Mouse (Mus musculus): ENCODE data around the gene Kctd7. TPM values are rescaled to one million over a fixed set of nuclear protein-coding genes. Genes with fewer than 3 reads are reported as not detected.

Kctd7 gene
- polyA plus RNA-seq, 1 experiment from 2014 or later: 5.7 TPM

DNA sequence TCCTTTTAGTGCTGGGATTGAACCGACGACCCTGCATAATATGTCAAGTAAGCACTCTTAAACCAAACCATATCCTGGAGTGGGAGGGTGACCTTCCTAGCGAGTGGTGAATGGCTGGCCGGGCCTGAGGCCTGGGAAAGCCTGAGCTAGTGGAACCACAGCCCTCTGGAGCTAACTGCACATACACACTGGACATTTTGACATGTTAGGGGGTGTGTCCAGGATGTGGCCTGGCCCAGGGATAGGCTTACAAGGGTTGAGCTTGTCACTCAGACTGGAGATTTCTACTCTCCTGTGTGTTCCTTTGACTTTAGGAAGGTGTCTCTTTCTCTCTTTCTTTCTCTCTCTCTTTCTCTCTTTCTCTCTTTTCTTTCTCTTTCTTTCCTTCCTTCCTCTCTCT is 13.9 kb downstream of the Kctd7 start:
- H3K27ac ChIP-seq (ENCODE audit: low read depth, low read length): no peak overlapping the region
- no peak overlapping the region for H3K4me2 ChIP-seq (replicated peaks; ENCODE audit: low read depth, low read length)
- no peak overlapping the region for H3K9ac ChIP-seq (ENCODE audit: low read depth, low read length)
- WGBS: 77% methylated on average over 4 of the region's 4 CpGs
- H3K9me3 ChIP-seq (ENCODE audit: control insufficient read depth, low read length): no peaks in the 10 kb centered on the region
- no peak for ATAC-seq (ENCODE audit: low FRiP score)
- no peak for DNase-seq (ENCODE audit: low spot score)
- H3K4me3 ChIP-seq (ENCODE audit: low read depth, low read length): no peak overlapping the region
- no peaks in the 10 kb centered on the region for H3K4me1 ChIP-seq (replicated peaks; ENCODE audit: control insufficient read depth, insufficient read depth, low read length)
- H3K36me3 ChIP-seq (ENCODE audit: control insufficient read depth, insufficient read depth, low read length): no peaks in the 10 kb centered on the region
- H3K27me3 ChIP-seq (ENCODE audit: control insufficient read depth, insufficient read depth, low read length): no peaks in the 10 kb centered on the region

DNA sequence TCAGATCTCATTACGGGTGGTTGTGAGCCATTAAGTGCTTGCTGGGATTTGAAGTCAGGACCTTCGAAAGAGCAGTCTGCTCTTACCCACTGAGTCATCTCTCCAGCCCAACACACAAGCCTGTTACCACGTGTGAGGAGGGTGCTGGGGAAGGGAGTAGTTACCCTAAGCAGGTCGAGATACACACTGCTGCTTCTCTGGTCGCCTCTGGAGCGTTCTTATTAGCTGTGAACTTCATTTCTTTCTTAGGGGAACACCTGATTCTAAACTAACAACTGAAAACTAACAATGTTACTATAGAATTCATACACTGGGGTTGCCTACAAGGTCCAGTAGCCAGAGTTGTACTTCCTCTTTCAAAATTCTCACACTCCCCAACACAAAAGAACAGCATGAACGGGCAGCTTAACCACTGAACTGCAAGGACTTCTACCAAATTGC is 15.1 kb downstream of the Kctd7 start:
- no peak overlapping the region for H3K9ac ChIP-seq (ENCODE audit: low read depth, low read length)
- WGBS: 68% methylated on average over 7 of the region's 7 CpGs
- ATAC-seq (ENCODE audit: low FRiP score) (no peak), DNase-seq (ENCODE audit: low spot score) (no peak)
- no peak overlapping the region for H3K27ac ChIP-seq (ENCODE audit: low read depth, low read length)
- no peaks in the 10 kb centered on the region for H3K4me1 ChIP-seq (replicated peaks; ENCODE audit: control insufficient read depth, insufficient read depth, low read length)
- H3K27me3 ChIP-seq (ENCODE audit: control insufficient read depth, insufficient read depth, low read length): no peaks in the 10 kb centered on the region
- no peaks in the 10 kb centered on the region for H3K36me3 ChIP-seq (ENCODE audit: control insufficient read depth, insufficient read depth, low read length)
- no peak overlapping the region for H3K4me2 ChIP-seq (replicated peaks; ENCODE audit: low read depth, low read length)
- H3K9me3 ChIP-seq (ENCODE audit: control insufficient read depth, low read length): no peaks in the 10 kb centered on the region
- H3K4me3 ChIP-seq (ENCODE audit: low read depth, low read length): no peak overlapping the region

DNA sequence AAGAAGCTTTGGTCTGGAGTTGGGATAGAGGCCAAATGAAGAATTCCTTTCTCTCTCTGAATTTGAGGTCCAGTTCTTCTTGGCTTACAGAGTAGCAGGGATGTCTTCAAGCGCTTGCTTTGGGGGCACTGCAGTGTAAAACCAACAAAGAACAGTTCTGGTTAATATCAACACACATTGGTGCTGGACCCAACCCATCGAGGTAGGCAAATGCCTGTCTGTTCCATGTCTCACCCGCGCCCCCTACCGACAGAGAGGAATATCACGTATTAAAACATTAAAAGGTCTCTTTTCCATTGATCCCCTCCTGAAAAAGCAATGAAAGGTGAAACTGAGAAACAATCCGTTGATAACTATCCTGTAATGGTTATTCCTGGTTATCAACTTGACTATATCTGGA is 19.0 kb downstream of the Kctd7 start:
- peak; percentile 85 for DNase-seq (ENCODE audit: low spot score)
- Histone ChIP-seq H3K36me3 (ENCODE audit: control insufficient read depth, insufficient read depth, low read length) (no peaks in the 10 kb centered on the region), H3K4me3 (ENCODE audit: low read depth, low read length) (no peak overlapping the region), H3K9me3 (ENCODE audit: control insufficient read depth, low read length) (no peaks in the 10 kb centered on the region), H3K4me2 (replicated peaks; ENCODE audit: low read depth, low read length) (no peak overlapping the region), H3K27ac (ENCODE audit: low read depth, low read length) (no peak overlapping the region), H3K27me3 (ENCODE audit: control insufficient read depth, insufficient read depth, low read length) (no peaks in the 10 kb centered on the region), H3K4me1 (replicated peaks; ENCODE audit: control insufficient read depth, insufficient read depth, low read length) (no peaks in the 10 kb centered on the region), H3K9ac (ENCODE audit: low read depth, low read length) (no peak overlapping the region)
- WGBS: 6% methylated on average over 7 of the region's 7 CpGs
- ATAC-seq (ENCODE audit: low FRiP score): no peak

DNA sequence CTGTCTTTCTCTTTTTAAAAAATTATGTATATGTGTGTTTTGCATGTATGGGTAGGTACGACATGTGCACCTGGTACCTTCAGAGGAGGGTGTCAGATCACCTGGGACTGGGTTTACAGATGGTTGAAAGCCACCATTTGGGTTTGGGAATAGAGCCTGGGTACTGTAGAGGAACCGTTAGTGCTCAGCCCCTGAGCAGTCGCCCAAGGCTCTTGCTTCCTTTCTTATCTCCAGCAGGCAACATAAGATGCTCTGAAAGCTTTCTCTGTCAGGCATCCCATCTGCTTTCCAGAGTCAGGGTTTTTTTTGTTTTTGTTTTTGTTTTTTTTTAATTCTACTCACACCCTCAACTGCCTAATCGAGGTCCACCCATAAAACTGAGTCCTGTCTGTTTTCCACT is 20.6 kb downstream of the Kctd7 start:
- ATAC-seq (ENCODE audit: low FRiP score) (no peak), DNase-seq (ENCODE audit: low spot score) (no peak)
- H3K4me1 ChIP-seq (replicated peaks; ENCODE audit: control insufficient read depth, insufficient read depth, low read length): no peaks in the 10 kb centered on the region
- WGBS: 89% methylated on average over 4 of the region's 4 CpGs
- no peak overlapping the region for H3K4me2 ChIP-seq (replicated peaks; ENCODE audit: low read depth, low read length)
- H3K27ac ChIP-seq (ENCODE audit: low read depth, low read length): no peak overlapping the region
- no peak overlapping the region for H3K4me3 ChIP-seq (ENCODE audit: low read depth, low read length)
- no peaks in the 10 kb centered on the region for H3K9me3 ChIP-seq (ENCODE audit: control insufficient read depth, low read length)
- H3K36me3 ChIP-seq (ENCODE audit: control insufficient read depth, insufficient read depth, low read length): no peaks in the 10 kb centered on the region
- H3K27me3 ChIP-seq (ENCODE audit: control insufficient read depth, insufficient read depth, low read length): no peaks in the 10 kb centered on the region
- H3K9ac ChIP-seq (ENCODE audit: low read depth, low read length): no peak overlapping the region

DNA sequence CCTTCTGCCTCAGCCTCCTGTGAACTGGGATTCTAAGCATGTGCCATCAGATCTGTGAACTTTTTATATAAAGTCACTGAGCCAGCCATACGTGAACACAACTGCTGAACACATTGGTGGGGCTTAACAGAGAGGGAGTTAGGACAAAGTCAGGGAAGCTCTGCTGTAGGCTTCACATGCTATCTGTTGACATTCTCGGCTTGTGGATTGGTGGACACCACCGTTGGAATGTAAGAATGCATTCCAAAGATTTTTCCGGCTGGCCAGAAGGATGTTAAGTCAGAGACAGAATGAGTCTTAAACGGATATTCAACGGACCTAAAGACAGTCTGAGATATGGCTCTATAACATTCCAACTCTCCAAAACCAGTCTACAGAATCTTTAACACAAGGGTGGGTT is 24.4 kb downstream of the Kctd7 start:
- H3K9me3 ChIP-seq (ENCODE audit: control insufficient read depth, low read length): no peaks in the 10 kb centered on the region
- H3K4me2 ChIP-seq (replicated peaks; ENCODE audit: low read depth, low read length): no peak overlapping the region
- DNase-seq (ENCODE audit: low spot score): no peak
- WGBS: 72% methylated on average over 6 of the region's 6 CpGs
- 0 out of 2 replicates have a peak, but pooled peaks cover 4% of the 10 kb centered on the region for H3K4me1 ChIP-seq (replicated peaks; ENCODE audit: control insufficient read depth, insufficient read depth, low read length)
- no peak overlapping the region for H3K27ac ChIP-seq (ENCODE audit: low read depth, low read length)
- no peak overlapping the region for H3K4me3 ChIP-seq (ENCODE audit: low read depth, low read length)
- no peak for ATAC-seq (ENCODE audit: low FRiP score)
- H3K36me3 ChIP-seq (ENCODE audit: control insufficient read depth, insufficient read depth, low read length): no peaks in the 10 kb centered on the region
- no peaks in the 10 kb centered on the region for H3K27me3 ChIP-seq (ENCODE audit: control insufficient read depth, insufficient read depth, low read length)
- H3K9ac ChIP-seq (ENCODE audit: low read depth, low read length): no peak overlapping the region

DNA sequence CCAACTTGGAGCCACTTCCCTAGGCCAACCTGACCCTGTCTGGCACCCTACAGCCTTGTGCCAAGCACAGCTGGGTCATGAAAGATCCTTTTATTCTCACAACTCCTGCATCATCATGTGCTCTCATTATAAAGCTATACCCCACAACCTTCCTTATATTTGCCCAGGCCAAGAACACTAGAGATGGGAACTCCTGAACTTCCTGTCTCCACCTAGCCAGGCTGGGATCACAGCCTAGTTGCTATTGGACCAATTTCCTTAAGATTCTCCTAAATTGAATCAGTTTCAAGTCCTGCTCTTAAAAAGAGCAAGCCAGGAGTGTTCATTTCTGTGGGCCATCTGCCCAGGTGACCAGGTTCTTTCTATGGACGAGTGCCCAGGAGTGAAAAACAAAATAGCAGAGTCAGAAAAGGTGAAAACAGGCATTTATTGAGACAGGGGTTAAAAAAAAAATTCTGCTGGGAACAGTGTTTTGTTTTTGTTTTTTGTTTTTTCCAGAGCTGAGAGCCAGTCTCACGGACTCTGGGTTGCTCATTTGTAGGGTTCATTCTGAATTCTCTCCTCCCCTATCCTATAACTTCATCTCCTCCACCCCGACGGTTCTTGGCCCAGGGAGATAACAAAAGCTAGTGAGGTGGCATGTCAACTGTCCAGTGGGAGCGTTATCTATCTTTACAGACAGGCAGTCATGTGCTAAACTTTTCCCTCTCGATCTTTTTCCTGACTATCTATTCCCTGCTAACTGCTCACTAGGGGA is 26.2 kb downstream of the Kctd7 start:
- Histone ChIP-seq H3K4me1 (replicated peaks; ENCODE audit: control insufficient read depth, insufficient read depth, low read length) (0 out of 2 replicates have a peak, but pooled peaks cover 4% of the 10 kb centered on the region), H3K27ac (ENCODE audit: low read depth, low read length) (peak overlapping the region; percentile 76), H3K4me3 (ENCODE audit: low read depth, low read length) (peak overlapping the region; percentile 93), H3K9me3 (ENCODE audit: control insufficient read depth, low read length) (no peaks in the 10 kb centered on the region), H3K27me3 (ENCODE audit: control insufficient read depth, insufficient read depth, low read length) (no peaks in the 10 kb centered on the region), H3K4me2 (replicated peaks; ENCODE audit: low read depth, low read length) (peak overlapping the region; percentile 67), H3K9ac (ENCODE audit: low read depth, low read length) (peak overlapping the region; percentile 80), H3K36me3 (ENCODE audit: control insufficient read depth, insufficient read depth, low read length) (no peaks in the 10 kb centered on the region)
- DNase-seq (ENCODE audit: low spot score): no peak
- peak; percentile 44 for ATAC-seq (ENCODE audit: low FRiP score)
- 15% methylated on average over 6 of the region's 6 CpGs for WGBS

DNA sequence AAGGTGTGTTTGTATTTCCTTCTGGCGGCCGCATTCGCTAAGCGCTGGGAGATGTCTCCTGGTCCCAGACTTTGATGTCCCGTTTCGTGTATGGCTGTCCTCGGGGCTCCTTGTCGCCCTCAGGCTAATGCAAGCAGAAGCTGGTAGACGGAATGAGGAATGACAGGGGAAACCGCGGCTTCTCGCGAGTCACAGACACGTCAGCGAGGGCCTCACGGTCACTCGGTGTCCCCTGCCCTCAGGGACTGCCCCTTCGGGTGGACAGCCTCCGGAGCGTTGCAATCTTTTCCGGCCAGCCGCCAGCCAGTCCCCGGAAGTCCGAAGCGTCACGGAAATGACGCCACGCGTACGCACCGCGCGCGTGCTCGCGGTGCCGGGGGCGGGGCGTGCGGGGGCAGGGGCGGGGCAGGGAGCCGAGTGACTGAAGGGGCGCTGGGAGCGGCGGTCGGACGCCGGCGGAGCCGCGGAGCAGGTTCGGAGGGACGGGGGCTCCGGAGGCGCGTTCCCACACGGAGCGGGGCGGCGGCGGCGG is 26.8 kb downstream of the Kctd7 start, which contains the start of gene Rabgef1:
TSS of gene Rabgef1 (plus strand) at position 376 of the 532 bp plus-strand sequence.
- DNase-seq (ENCODE audit: low spot score) (peak; percentile 93), ATAC-seq (ENCODE audit: low FRiP score) (peak; percentile 93)
- H3K4me1 ChIP-seq (replicated peaks; ENCODE audit: control insufficient read depth, insufficient read depth, low read length): 0 out of 2 replicates have a peak, but pooled peaks cover 4% of the 10 kb centered on the region
- H3K27me3 ChIP-seq (ENCODE audit: control insufficient read depth, insufficient read depth, low read length): no peaks in the 10 kb centered on the region
- H3K4me2 ChIP-seq (replicated peaks; ENCODE audit: low read depth, low read length): peak within 1 kb of the TSS; percentile 74
- peak within 1 kb of the TSS; percentile 93 for H3K4me3 ChIP-seq (ENCODE audit: low read depth, low read length)
- H3K36me3 ChIP-seq (ENCODE audit: control insufficient read depth, insufficient read depth, low read length): no peaks in the 10 kb centered on the region
- H3K9me3 ChIP-seq (ENCODE audit: control insufficient read depth, low read length): no peaks in the 10 kb centered on the region
- H3K9ac ChIP-seq (ENCODE audit: low read depth, low read length): peak within 1 kb of the TSS; percentile 88
- peak within 1 kb of the TSS; percentile 76 for H3K27ac ChIP-seq (ENCODE audit: low read depth, low read length)
- under 1% methylated on average over 37 of the region's 62 CpGs for WGBS

DNA sequence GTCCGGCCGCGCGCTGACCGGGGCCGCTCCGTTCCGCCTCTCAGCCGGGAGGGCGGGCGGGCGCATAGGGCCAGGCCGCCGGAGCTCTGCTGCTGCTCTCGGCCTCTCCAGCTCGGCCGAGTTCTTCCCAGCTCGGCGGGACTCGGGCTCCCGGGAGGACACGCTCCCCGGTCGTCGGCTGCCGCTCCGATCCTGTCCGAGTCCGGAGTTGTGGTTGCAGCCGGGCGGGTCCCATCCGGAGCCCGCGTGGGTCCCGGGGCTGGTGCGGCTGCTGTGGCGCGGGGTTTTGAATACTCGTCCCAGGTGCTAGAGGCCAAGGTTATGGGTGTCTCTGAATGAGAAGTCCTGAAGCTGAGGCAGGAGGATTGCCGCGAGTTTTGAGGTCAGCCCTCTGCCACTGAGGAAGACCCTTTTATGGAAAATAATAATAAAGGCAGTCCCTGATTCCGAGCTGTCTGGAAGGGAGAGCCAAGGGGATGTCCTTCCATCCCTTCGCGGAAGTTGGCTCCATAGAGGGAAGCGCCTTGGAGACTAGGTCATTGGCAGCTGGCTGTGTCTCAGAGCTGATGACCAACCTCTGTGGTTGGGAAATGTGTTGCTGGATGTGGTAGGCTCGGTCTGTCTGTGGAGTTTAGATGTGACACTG is 27.4 kb downstream of the Kctd7 start:
- Histone ChIP-seq H3K27me3 (ENCODE audit: control insufficient read depth, insufficient read depth, low read length) (no peaks in the 10 kb centered on the region), H3K9me3 (ENCODE audit: control insufficient read depth, low read length) (no peaks in the 10 kb centered on the region), H3K36me3 (ENCODE audit: control insufficient read depth, insufficient read depth, low read length) (no peaks in the 10 kb centered on the region), H3K4me3 (ENCODE audit: low read depth, low read length) (peak overlapping the region; percentile 93), H3K4me1 (replicated peaks; ENCODE audit: control insufficient read depth, insufficient read depth, low read length) (0 out of 2 replicates have a peak, but pooled peaks cover 4% of the 10 kb centered on the region), H3K4me2 (replicated peaks; ENCODE audit: low read depth, low read length) (peak overlapping the region; percentile 74), H3K9ac (ENCODE audit: low read depth, low read length) (peak overlapping the region; percentile 88), H3K27ac (ENCODE audit: low read depth, low read length) (peak overlapping the region; percentile 76)
- DNase-seq (ENCODE audit: low spot score) (no peak), ATAC-seq (ENCODE audit: low FRiP score) (peak; percentile 60)
- 1% methylated on average over 41 of the region's 46 CpGs for WGBS
